Mouse (Mus musculus) hindbrain, embryonic 16.5 days (tissue): Measurements from ENCODE around the gene Dapk2. TPM values are rescaled to one million over a fixed set of nuclear protein-coding genes. Genes with fewer than 3 reads are reported as not detected.

Source experiments
- ATAC-seq: fragments of 200-750 bp; cut with Nextera tagmentation; 2 replicates; pipeline ENCODE4 v1.8.0; 2017; ENCODE audit warnings: moderate TSS enrichment, moderate library complexity
- H3K27ac ChIP-seq: fragments of 300-500 bp; sonication (generic); 2 replicates; pipeline ENCODE4 v1.5.1; 2014; ENCODE audit warnings: low read depth, mild to moderate bottlenecking, control low read depth, low read length, moderate library complexity
- H3K27me3 ChIP-seq: fragments of 300-500 bp; sonication (generic); replicated peaks from 2 replicates; pipeline ENCODE4 v1.6.1; 2014; ENCODE audit warnings: low read length; ENCODE audit not compliant: control insufficient read depth, insufficient read depth
- H3K36me3 ChIP-seq: fragments of 300-500 bp; sonication (generic); 2 replicates; pipeline ENCODE4 v1.6.1; 2014; ENCODE audit warnings: mild to moderate bottlenecking, low read length, moderate library complexity, mixed read lengths; ENCODE audit not compliant: control insufficient read depth, insufficient read depth
- H3K4me1 ChIP-seq: fragments of 300-500 bp; sonication (generic); 2 replicates; pipeline ENCODE4 v1.6.1; 2014; ENCODE audit warnings: low read depth, low read length; ENCODE audit not compliant: control insufficient read depth, insufficient read depth
- H3K4me2 ChIP-seq: fragments of 300-500 bp; sonication (generic); 2 replicates; pipeline ENCODE4 v1.6.1; 2014; ENCODE audit warnings: mild to moderate bottlenecking, low read length, control low read depth, moderate library complexity
- H3K4me3 ChIP-seq: fragments of 300-500 bp; sonication (generic); 2 replicates; pipeline ENCODE4 v1.5.1; 2014; ENCODE audit warnings: mild to moderate bottlenecking, low read length, control low read depth, moderate library complexity
- H3K9ac ChIP-seq: fragments of 300-500 bp; sonication (generic); 2 replicates; pipeline ENCODE4 v1.6.1; 2014; ENCODE audit warnings: low read depth, mild to moderate bottlenecking, control low read depth, low read length, moderate library complexity
- H3K9me3 ChIP-seq: fragments of 300-500 bp; sonication (generic); 2 replicates; pipeline ENCODE4 v1.6.1; 2014; ENCODE audit warnings: mild to moderate bottlenecking, low read length, moderate library complexity; ENCODE audit not compliant: control insufficient read depth
- WGBS: fragments of 180-500 bp; shearing (Covaris S2); extraction: QIAGEN DNeasy Blood & Tissue Kit; methylation state at CpG from one replicate; pipeline ENCODE4 v1.1.7; 2014; 5-methylcytosine and 5-hydroxymethylcytosine counted together
- polyA plus RNA-seq: library from polyadenylated mRNA; unstranded; fragments of >200 nt; fragmentation: Nextera tagmentation; extraction: Ambion mirVana; gene quantifications from 2 replicates; pipeline ENCODE4 v1.2.1, GENCODE M21; 2015

Gene Dapk2
- polyA plus RNA-seq, 1 experiment from 2014 or later: 0.79 TPM

GRCm38 (mm10) chr9:66308741-66309140 is 150.7 kb downstream of the Dapk2 start:
- peaks cover 12% of the 10 kb centered on the region for H3K4me1 ChIP-seq
- no peak overlapping the region for H3K27ac ChIP-seq
- WGBS: 81% methylated on average over 4 of the region's 4 CpGs
- no peak overlapping the region for H3K4me2 ChIP-seq
- H3K27me3 ChIP-seq: no peaks in the 10 kb centered on the region
- no peak overlapping the region for H3K4me3 ChIP-seq
- no peak for ATAC-seq
- H3K9me3 ChIP-seq: no peaks in the 10 kb centered on the region
- no peak overlapping the region for H3K9ac ChIP-seq
- no peaks in the 10 kb centered on the region for H3K36me3 ChIP-seq

- no peak for ATAC-seq
- Histone ChIP-seq H3K4me3 (no peak overlapping the region), H3K9ac (no peak overlapping the region), H3K4me1 (no peaks in the 10 kb centered on the region), H3K27ac (no peak overlapping the region), H3K4me2 (no peak overlapping the region), H3K9me3 (no peaks in the 10 kb centered on the region), H3K27me3 (no peaks in the 10 kb centered on the region), H3K36me3 (no peaks in the 10 kb centered on the region)
- WGBS: 50% methylated on average over 3 of the region's 3 CpGs
Measured at GRCm38 (mm10) chr9:66311458-66311857, 153.4 kb downstream of the Dapk2 start.

- H3K36me3 ChIP-seq: no peaks in the 10 kb centered on the region
- no peak for ATAC-seq
- no peak overlapping the region for H3K9ac ChIP-seq
- no peaks in the 10 kb centered on the region for H3K27me3 ChIP-seq
- 69% methylated on average over 2 of the region's 2 CpGs for WGBS
- H3K4me1 ChIP-seq: no peaks in the 10 kb centered on the region
- H3K9me3 ChIP-seq: no peaks in the 10 kb centered on the region
- H3K4me2 ChIP-seq: no peak overlapping the region
- no peak overlapping the region for H3K27ac ChIP-seq
- no peak overlapping the region for H3K4me3 ChIP-seq
Measured at GRCm38 (mm10) chr9:66316603-66317002, 158.6 kb downstream of the Dapk2 start.

Other genes with a start within 250 kb of the Dapk2 start
- gene Trip4, start 249.4 kb upstream of the Dapk2 start, polyA plus RNA-seq: 30.3 and 32.6 TPM in 2 replicates
- 20.7 and 22.1 TPM in 2 replicates for gene Csnk1g1, start 249.3 kb upstream of the Dapk2 start, polyA plus RNA-seq
- 362 and 376 TPM in 2 replicates for gene Ppib, start 98.0 kb upstream of the Dapk2 start, polyA plus RNA-seq
- gene Snx22, start 88.5 kb upstream of the Dapk2 start, polyA plus RNA-seq: 12.9 and 14.7 TPM in 2 replicates
- gene Snx1, start 31.6 kb upstream of the Dapk2 start, polyA plus RNA-seq: 73.5 and 77.2 TPM in 2 replicates
- 64.0 and 69.2 TPM in 2 replicates for gene Ciao2a, start 31.6 kb upstream of the Dapk2 start, polyA plus RNA-seq
- gene Herc1, start 192.2 kb downstream of the Dapk2 start, polyA plus RNA-seq: 39.4 and 39.8 TPM in 2 replicates